Mouse (Mus musculus) stomach, embryonic 14.5 days (tissue): ENCODE data around the gene Ptgs1. TPM values are rescaled to one million over a fixed set of nuclear protein-coding genes. Genes with fewer than 3 reads are reported as not detected.

ENCODE experiments used
- ATAC-seq: fragments of 200-750 bp; cut with Nextera tagmentation; 2 replicates; pipeline ENCODE4 v1.8.0; 2017; ENCODE audit warnings: low read depth, moderate TSS enrichment; ENCODE audit not compliant: insufficient number of reproducible peaks, insufficient read depth, low FRiP score
- H3K27ac ChIP-seq: fragments of 300-500 bp; sonication (generic); 2 replicates; pipeline ENCODE4 v1.5.1; 2014; ENCODE audit warnings: mild to moderate bottlenecking, low read length, moderate library complexity, mixed read lengths
- H3K27me3 ChIP-seq: fragments of 300-500 bp; sonication (generic); 2 replicates; pipeline ENCODE4 v1.6.1; 2014; ENCODE audit warnings: low read length, control low read depth, mixed read lengths; ENCODE audit not compliant: control insufficient read depth, insufficient read depth
- H3K36me3 ChIP-seq: fragments of 300-500 bp; sonication (generic); 2 replicates; pipeline ENCODE4 v1.6.1; 2014; ENCODE audit warnings: mild to moderate bottlenecking, control low read depth, low read length, moderate library complexity, mixed read lengths; ENCODE audit not compliant: control insufficient read depth, insufficient read depth
- H3K4me1 ChIP-seq: fragments of 300-500 bp; sonication (generic); 2 replicates; pipeline ENCODE4 v1.6.1; 2014; ENCODE audit warnings: low read length, control low read depth, mixed read lengths; ENCODE audit not compliant: control insufficient read depth, insufficient read depth
- H3K4me2 ChIP-seq: fragments of 300-500 bp; sonication (generic); replicated peaks from 2 replicates; pipeline ENCODE4 v1.6.1; 2014; ENCODE audit warnings: low read depth, low read length, control low read depth
- H3K4me3 ChIP-seq: fragments of 300-500 bp; sonication (generic); 2 replicates; pipeline ENCODE4 v1.5.1; 2014; ENCODE audit warnings: low read depth, low read length, control low read depth
- H3K9ac ChIP-seq: fragments of 300-500 bp; sonication (generic); replicated peaks from 2 replicates; pipeline ENCODE4 v1.6.1; 2014; ENCODE audit warnings: low read depth, mild to moderate bottlenecking, control low read depth, low read length, moderate library complexity, mixed read lengths
- H3K9me3 ChIP-seq: fragments of 300-500 bp; sonication (generic); 2 replicates; pipeline ENCODE4 v1.6.1; 2016; ENCODE audit warnings: low read depth, low read length, control low read depth; ENCODE audit not compliant: control insufficient read depth
- whole genome bisulfite sequencing: fragments of 180-500 bp; shearing (Covaris S2); extraction: QIAGEN DNeasy Blood & Tissue Kit; methylation state at CpG from one replicate; pipeline ENCODE4 v1.1.7; 2014; 5-methylcytosine and 5-hydroxymethylcytosine counted together
- polyA plus RNA-seq: library from polyadenylated mRNA; unstranded; fragments of >200 nt; fragmentation: Nextera tagmentation; extraction: Ambion mirVana; gene quantifications from 2 replicates; pipeline ENCODE4 v1.2.1, GENCODE M21; 2014

Gene Ptgs1
- polyA plus RNA-seq, 1 experiment from 2014 or later, result 30.7 TPM

- no peak overlapping the region for H3K9ac ChIP-seq
- 46% methylated on average over 4 of the region's 4 CpGs for WGBS
- peak overlapping the region; percentile 10; the same call in 1 of the 2 replicates for H3K4me2 ChIP-seq
- H3K4me3 ChIP-seq, result no peak overlapping the region
- no peaks in the 10 kb centered on the region for H3K27me3 ChIP-seq
- H3K4me1 ChIP-seq, result peaks cover 27% of the 10 kb centered on the region
- H3K36me3 ChIP-seq, result no peaks in the 10 kb centered on the region
- H3K27ac ChIP-seq, result peak overlapping the region; percentile 67; the same call in 1 of the 2 replicates
- H3K9me3 ChIP-seq, result no peaks in the 10 kb centered on the region
- peak; percentile 17; the same call in 1 of the 2 replicates for ATAC-seq
Observed at GRCm38 (mm10) chr2:36216953-36217573, 13.2 kb upstream of the Ptgs1 start.

- Histone ChIP-seq H3K9me3 (no peaks in the 10 kb centered on the region), H3K9ac (no peak overlapping the region), H3K4me2 (peak overlapping the region; percentile 10; the same call in 1 of the 2 replicates), H3K4me1 (peaks cover 27% of the 10 kb centered on the region), H3K4me3 (no peak overlapping the region), H3K27ac (peak overlapping the region; percentile 67; the same call in 1 of the 2 replicates), H3K36me3 (no peaks in the 10 kb centered on the region), H3K27me3 (no peaks in the 10 kb centered on the region)
- WGBS, result 51% methylated on average over 5 of the region's 5 CpGs
- no peak for ATAC-seq
Observed at GRCm38 (mm10) chr2:36217692-36218233, 12.5 kb upstream of the Ptgs1 start.

GRCm38 (mm10) chr2:36220106-36220505, 10.1 kb upstream of the Ptgs1 start:
- 88% methylated on average over 8 of the region's 8 CpGs for WGBS

GRCm38 (mm10) chr2:36220891-36221290, 9.3 kb upstream of the Ptgs1 start:
- Histone ChIP-seq H3K4me1 (peaks cover 21% of the 10 kb centered on the region), H3K4me2 (no peak overlapping the region), H3K4me3 (no peak overlapping the region), H3K9ac (no peak overlapping the region), H3K27me3 (no peaks in the 10 kb centered on the region), H3K9me3 (no peaks in the 10 kb centered on the region), H3K27ac (no peak overlapping the region), H3K36me3 (no peaks in the 10 kb centered on the region)
- WGBS, result 85% methylated on average over 4 of the region's 4 CpGs
- no peak for ATAC-seq

More at GRCm38 (mm10) chr2:36220106-36220505, 10.1 kb upstream of the Ptgs1 start:
- Histone ChIP-seq H3K4me2 (no peak overlapping the region), H3K4me3 (no peak overlapping the region), H3K9ac (no peak overlapping the region), H3K9me3 (no peaks in the 10 kb centered on the region), H3K4me1 (peaks cover 21% of the 10 kb centered on the region), H3K27ac (no peak overlapping the region), H3K36me3 (no peaks in the 10 kb centered on the region), H3K27me3 (no peaks in the 10 kb centered on the region)
- no peak for ATAC-seq

GRCm38 (mm10) chr2:36222168-36222848, 7.9 kb upstream of the Ptgs1 start:
- WGBS, result 53% methylated on average over 7 of the region's 7 CpGs
- no peak for ATAC-seq
- Histone ChIP-seq H3K27me3 (no peaks in the 10 kb centered on the region), H3K4me2 (no peak overlapping the region), H3K9ac (no peak overlapping the region), H3K4me1 (peaks cover 7% of the 10 kb centered on the region; the same call in 1 of the 2 replicates), H3K4me3 (no peak overlapping the region), H3K9me3 (no peaks in the 10 kb centered on the region), H3K27ac (no peak overlapping the region), H3K36me3 (no peaks in the 10 kb centered on the region)

GRCm38 (mm10) chr2:36223436-36223835, 6.8 kb upstream of the Ptgs1 start:
- no peak overlapping the region for H3K4me3 ChIP-seq
- no peak overlapping the region for H3K4me2 ChIP-seq
- no peak overlapping the region for H3K9ac ChIP-seq
- no peak overlapping the region for H3K27ac ChIP-seq
- no peaks in the 10 kb centered on the region for H3K27me3 ChIP-seq
- H3K9me3 ChIP-seq, result no peaks in the 10 kb centered on the region
- H3K4me1 ChIP-seq, result no peaks in the 10 kb centered on the region
- ATAC-seq, result no peak
- H3K36me3 ChIP-seq, result no peaks in the 10 kb centered on the region

GRCm38 (mm10) chr2:36224153-36224552, 6.1 kb upstream of the Ptgs1 start:
- ATAC-seq, result no peak
- 71% methylated on average over 7 of the region's 7 CpGs for WGBS
- no peak overlapping the region for H3K4me3 ChIP-seq
- no peaks in the 10 kb centered on the region for H3K27me3 ChIP-seq
- H3K27ac ChIP-seq, result no peak overlapping the region
- H3K4me2 ChIP-seq, result no peak overlapping the region
- H3K4me1 ChIP-seq, result no peaks in the 10 kb centered on the region
- no peaks in the 10 kb centered on the region for H3K9me3 ChIP-seq
- H3K36me3 ChIP-seq, result no peaks in the 10 kb centered on the region
- no peak overlapping the region for H3K9ac ChIP-seq

- H3K27me3 ChIP-seq, result no peaks in the 10 kb centered on the region
- 34% methylated on average over 2 of the region's 2 CpGs for WGBS
- H3K36me3 ChIP-seq, result no peaks in the 10 kb centered on the region
- H3K27ac ChIP-seq, result no peak overlapping the region
- H3K4me2 ChIP-seq, result no peak overlapping the region
- no peaks in the 10 kb centered on the region for H3K4me1 ChIP-seq
- H3K4me3 ChIP-seq, result no peak overlapping the region
- ATAC-seq, result no peak
- no peaks in the 10 kb centered on the region for H3K9me3 ChIP-seq
- no peak overlapping the region for H3K9ac ChIP-seq
Observed at GRCm38 (mm10) chr2:36224599-36224998, 5.6 kb upstream of the Ptgs1 start.
